ENCODE assay signal across 8 mouse cellular contexts in the genomic region with DNA sequence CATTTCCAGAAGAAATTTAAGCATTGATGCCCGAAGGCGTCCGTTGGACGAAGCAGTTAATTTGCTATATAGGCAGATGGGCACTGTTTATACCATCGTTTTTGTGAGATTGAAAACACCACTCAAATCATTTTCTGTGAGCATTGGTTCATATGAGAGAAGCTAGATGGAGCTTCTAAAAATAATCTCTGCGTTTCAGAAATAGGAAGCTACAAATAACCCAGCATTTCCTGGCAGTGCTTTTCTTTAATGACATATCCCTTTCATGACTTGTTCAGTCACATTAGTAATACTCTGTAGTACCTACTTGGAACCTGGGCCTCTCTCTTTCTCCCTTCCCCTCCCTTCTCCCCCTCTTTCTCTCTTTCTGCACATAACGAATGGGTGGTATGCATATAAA. TPM values are rescaled to one million over a fixed set of nuclear protein-coding genes. Genes with fewer than 3 reads are reported as not detected.
DNase-seq lines count a peak whose midpoint lies in the region; ATAC-seq and TF ChIP-seq lines count a peak whose summit lies in the region.

No protein-coding gene starts in this region.

- no peak for TF ChIP-seq POLR2A in limb, embryonic 14.5 days (IDR thresholded peaks at IDR 0.05; ENCODE audit: borderline replicate concordance, extremely low read depth, insufficient read depth, insufficient read length)

- peak overlapping the region; percentile 93; the same call in 1 of the 2 replicates for H3K27ac ChIP-seq in embryonic facial prominence, embryonic 15.5 days (replicated peaks)
- H3K27ac ChIP-seq in limb, embryonic 14.5 days (replicated peaks; ENCODE audit: low read depth, low read length), result peak overlapping the region; percentile 92; the same call in 1 of the 2 replicates

- H3K9ac ChIP-seq in embryonic facial prominence, embryonic 15.5 days, result peak overlapping the region; percentile 91
- H3K9ac ChIP-seq in limb, embryonic 14.5 days (ENCODE audit: low read depth, low read length, severe bottlenecking), result peak overlapping the region; percentile 86

- H3K4me3 ChIP-seq in embryonic facial prominence, embryonic 15.5 days (replicated peaks), result peak overlapping the region; percentile 82
- peak overlapping the region; percentile 69 for H3K4me3 ChIP-seq in limb, embryonic 14.5 days (replicated peaks; ENCODE audit: low read length)

- H3K9me3 ChIP-seq in embryonic facial prominence, embryonic 15.5 days (replicated peaks), result no peaks in the 10 kb centered on the region
- H3K9me3 ChIP-seq in limb, embryonic 14.5 days (ENCODE audit: control insufficient read depth, low read length), result no peaks in the 10 kb centered on the region

- H3K4me2 ChIP-seq in embryonic facial prominence, embryonic 15.5 days (replicated peaks), result peak overlapping the region; percentile 67
- peak overlapping the region; percentile 53 for H3K4me2 ChIP-seq in limb, embryonic 14.5 days (replicated peaks; ENCODE audit: low read depth, low read length, severe bottlenecking)

- H3K36me3 ChIP-seq in embryonic facial prominence, embryonic 15.5 days, result 0 out of 2 replicates have a peak, but pooled peaks cover 3% of the 10 kb centered on the region
- H3K36me3 ChIP-seq in limb, embryonic 14.5 days (ENCODE audit: control insufficient read depth, insufficient read depth, low read length), result 0 out of 2 replicates have a peak, but pooled peaks cover 6% of the 10 kb centered on the region

- no peak for DNase-seq in frontal cortex, postnatal 36 days (ENCODE audit: low spot score in 2 of 2)
- peak; percentile 52 for DNase-seq in 3T3-L1 (ENCODE audit: low read depth, low spot score)
- DNase-seq in limb, embryonic 14.5 days (ENCODE audit: low spot score), result no peak
- peak; percentile 22 for DNase-seq in telencephalon, adult 2 months (ENCODE audit: low read depth, low spot score)
- no peak for DNase-seq in thymus, postnatal 14 days
- DNase-seq in cerebellum, adult 11 months, result no peak

- H3K27me3 ChIP-seq in embryonic facial prominence, embryonic 15.5 days, result 0 out of 2 replicates have a peak, but pooled peaks cover 10% of the 10 kb centered on the region
- no peaks in the 10 kb centered on the region for H3K27me3 ChIP-seq in limb, embryonic 14.5 days (ENCODE audit: control insufficient read depth, insufficient read depth, low read length)

- 0 out of 2 replicates have a peak, but pooled peaks have one; percentile 8 for ATAC-seq in frontal cortex, adult (ENCODE audit: low TSS enrichment)
- ATAC-seq in embryonic facial prominence, embryonic 15.5 days (ENCODE audit: insufficient number of reproducible peaks, low FRiP score, low TSS enrichment, low read depth), result no peak
- ATAC-seq in limb, embryonic 14.5 days (ENCODE audit: low FRiP score, low read depth), result no peak

- 17% methylated on average over 7 of the region's 7 CpGs for WGBS in embryonic facial prominence, embryonic 15.5 days
- WGBS in limb, embryonic 14.5 days, result 23% methylated on average over 7 of the region's 7 CpGs

- H3K4me1 ChIP-seq in embryonic facial prominence, embryonic 15.5 days, result peaks cover 9% of the 10 kb centered on the region
- peaks cover 8% of the 10 kb centered on the region for H3K4me1 ChIP-seq in limb, embryonic 14.5 days (ENCODE audit: control insufficient read depth, insufficient read depth, low read length)

RNA-seq across cellular contexts. Expression of a gene that starts 0.7 kb away (rescaled TPM):
- 46.5 and 47.5 TPM in 2 replicates for polyA plus RNA-seq in embryonic facial prominence, embryonic 15.5 days (2015; fragmentation: Nextera tagmentation; extraction: Ambion mirVana)
- polyA plus RNA-seq in limb, embryonic 14.5 days (2012; rRNA removed), result 38.5 and 52.4 TPM in 2 replicates
- 40.6 and 43.6 TPM in 2 replicates for polyA plus RNA-seq in limb, embryonic 14.5 days (2014; fragmentation: Nextera tagmentation; extraction: Ambion mirVana)

RNA-seq across cellular contexts. Expression of a gene that starts 26.0 kb away (rescaled TPM):
- 7.5 TPM in 2 replicates for polyA plus RNA-seq in embryonic facial prominence, embryonic 15.5 days (2015; fragmentation: Nextera tagmentation; extraction: Ambion mirVana)
- 3.6 and 4.1 TPM in 2 replicates for polyA plus RNA-seq in limb, embryonic 14.5 days (2012; rRNA removed)
- 5.7 and 7.7 TPM in 2 replicates for polyA plus RNA-seq in limb, embryonic 14.5 days (2014; fragmentation: Nextera tagmentation; extraction: Ambion mirVana)

RNA-seq across cellular contexts. Expression of a gene that starts 36.6 kb away (rescaled TPM):
- 9.7 and 10.2 TPM in 2 replicates for polyA plus RNA-seq in embryonic facial prominence, embryonic 15.5 days (2015; fragmentation: Nextera tagmentation; extraction: Ambion mirVana)
- polyA plus RNA-seq in limb, embryonic 14.5 days (2012; rRNA removed), result 13.6 and 13.8 TPM in 2 replicates
- 18.4 and 20.1 TPM in 2 replicates for polyA plus RNA-seq in limb, embryonic 14.5 days (2014; fragmentation: Nextera tagmentation; extraction: Ambion mirVana)

Comparison
In these comparisons a context has a peak if more than half of its experiments do, and no peak if none do; other contexts are left out.
1. DNase-seq: peak in 3T3-L1 (single experiment) and telencephalon, adult 2 months (single experiment); none in frontal cortex, postnatal 36 days (0 of 2), limb, embryonic 14.5 days (single experiment), thymus, postnatal 14 days (single experiment) and cerebellum, adult 11 months (single experiment).